Comparison of ENCODE assay signal across 8 mouse cellular contexts in genomic region chr19:44487266-44487665, GRCm38 (mm10). TPM values are rescaled to one million over a fixed set of nuclear protein-coding genes. Genes with fewer than 3 reads are reported as not detected.
DNase-seq lines count a peak whose midpoint lies in the region; ATAC-seq and TF ChIP-seq lines count a peak whose summit lies in the region.

No protein-coding gene starts in this region.

- DNase-seq in layer of hippocampus, adult 11-12 months (ENCODE audit: low spot score) = peak; percentile 11
- no peak for DNase-seq in layer of hippocampus, adult 8-10 months (ENCODE audit: low spot score in 2 of 2)
- peak; percentile 68 for DNase-seq in NIH3T3 (ENCODE audit: low read depth)
- peak; percentile 70 for DNase-seq in embryo, embryonic 10.5 days (ENCODE audit: low spot score)
- DNase-seq in kidney, adult 8-10 months = peak; percentile 26 to 51
- DNase-seq in lung, postnatal 36 days = peak; percentile 71

- peak; percentile 93 for TF ChIP-seq CTCF in testis, adult 2 months (IDR thresholded peaks at IDR 0.05; ENCODE audit: control insufficient read depth, insufficient read depth, insufficient replicate concordance, low read depth, low read length)

- H3K4me3 ChIP-seq in testis, adult 2 months (ENCODE audit: control insufficient read depth, low read depth, low read length) = no peak overlapping the region
- H3K4me3 ChIP-seq in forebrain, embryonic 16.5 days (replicated peaks; ENCODE audit: low read length) = no peak overlapping the region

- ATAC-seq in forebrain, embryonic 16.5 days = no peak

- no peak overlapping the region for H3K4me2 ChIP-seq in forebrain, embryonic 16.5 days (ENCODE audit: low read length)

- no peaks in the 10 kb centered on the region for H3K27me3 ChIP-seq in testis, adult 2 months (ENCODE audit: control insufficient read depth, insufficient read depth, low read length)
- H3K27me3 ChIP-seq in forebrain, embryonic 16.5 days (replicated peaks; ENCODE audit: control insufficient read depth, insufficient read depth, low read length) = peaks cover 9% of the 10 kb centered on the region

- WGBS in forebrain, embryonic 16.5 days = 15% methylated on average over 8 of the region's 8 CpGs

- H3K36me3 ChIP-seq in testis, adult 2 months (ENCODE audit: control insufficient read depth, insufficient read depth, low read length) = no peaks in the 10 kb centered on the region
- no peaks in the 10 kb centered on the region for H3K36me3 ChIP-seq in forebrain, embryonic 16.5 days (ENCODE audit: control insufficient read depth, insufficient read depth)

- no peak for TF ChIP-seq POLR2A in testis, adult 2 months (IDR thresholded peaks at IDR 0.05; ENCODE audit: control insufficient read depth, low read depth, low read length)

- H3K4me1 ChIP-seq in testis, adult 2 months (ENCODE audit: control insufficient read depth, insufficient read depth, low read length) = peaks cover 6% of the 10 kb centered on the region
- no peaks in the 10 kb centered on the region for H3K4me1 ChIP-seq in forebrain, embryonic 16.5 days (replicated peaks; ENCODE audit: control insufficient read depth, insufficient read depth, low read length)

- no peak overlapping the region for H3K9ac ChIP-seq in forebrain, embryonic 16.5 days (replicated peaks; ENCODE audit: low read depth, low read length)

- no peak overlapping the region for H3K27ac ChIP-seq in testis, adult 2 months (ENCODE audit: control insufficient read depth, insufficient read depth, low read depth, low read length)
- no peak overlapping the region for H3K27ac ChIP-seq in forebrain, embryonic 16.5 days (ENCODE audit: low read length)

- H3K9me3 ChIP-seq in forebrain, embryonic 16.5 days (ENCODE audit: control insufficient read depth, low read length) = no peaks in the 10 kb centered on the region

RNA-seq across cellular contexts. Expression of gene Wnt8b, which starts 6.0 kb away (rescaled TPM):
- total RNA-seq in layer of hippocampus, adult 8-10 months (2022) = not detected
- 0.30 and 0.58 TPM in 2 replicates for polyA plus RNA-seq in testis, adult 2 months (2012; rRNA removed)
- polyA plus RNA-seq in forebrain, embryonic 16.5 days (2015; fragmentation: Nextera tagmentation; extraction: Ambion mirVana) = 1.6 and 2.0 TPM in 2 replicates

RNA-seq across cellular contexts. Expression of gene Sec31b, which starts 58.4 kb away (rescaled TPM):
- total RNA-seq in layer of hippocampus, adult 8-10 months (2022) = under 1 TPM; 0.23 to 0.63 (median 0.33) TPM
- 3.2 and 3.3 TPM in 2 replicates for polyA plus RNA-seq in testis, adult 2 months (2012; rRNA removed)
- 0.07 and 0.16 TPM in 2 replicates for polyA plus RNA-seq in forebrain, embryonic 16.5 days (2015; fragmentation: Nextera tagmentation; extraction: Ambion mirVana)

Comparison
In these comparisons a context has a peak if more than half of its experiments do, and no peak if none do; other contexts are left out.
1. DNase-seq: peak in layer of hippocampus, adult 11-12 months (single experiment), NIH3T3 (single experiment), embryo, embryonic 10.5 days (single experiment), kidney, adult 8-10 months (2 of 2) and lung, postnatal 36 days (single experiment); none in layer of hippocampus, adult 8-10 months (0 of 2).